Mouse (Mus musculus) forebrain, embryonic 14.5 days (tissue): ENCODE data around the gene Zfp991. TPM values are rescaled to one million over a fixed set of nuclear protein-coding genes. Genes with fewer than 3 reads are reported as not detected.
"Not testable (repeated sequence)": the region's sequence is repeated elsewhere in the genome, so short reads cannot be mapped to it uniquely, and the experiment has no call there.

Experiments used
- ATAC-seq: fragments of 200-750 bp; cut with Nextera tagmentation; 2 replicates; pipeline ENCODE4 v1.8.0; 2017; ENCODE audit warnings: mild to moderate bottlenecking, moderate library complexity
- DNase-seq: peaks from one replicate; pipeline ENCODE4 v3.0.0-alpha.2; 2015; ENCODE audit warnings: low spot score
- H3K27ac ChIP-seq: fragments of 300-500 bp; sonication (generic); 2 replicates; pipeline ENCODE4 v1.5.1; 2014; ENCODE audit warnings: low read depth, mild to moderate bottlenecking, control low read depth, low read length, moderate library complexity
- H3K27me3 ChIP-seq: fragments of 300-500 bp; sonication (generic); replicated peaks from 2 replicates; pipeline ENCODE4 v1.6.1; 2014; ENCODE audit warnings: low read length, control low read depth, mixed read lengths; ENCODE audit not compliant: control insufficient read depth, insufficient read depth
- H3K36me3 ChIP-seq: fragments of 300-500 bp; sonication (generic); 2 replicates; pipeline ENCODE4 v1.6.1; 2014; ENCODE audit warnings: low read length, control low read depth; ENCODE audit not compliant: control insufficient read depth, insufficient read depth
- H3K4me1 ChIP-seq: fragments of 300-500 bp; sonication (generic); 2 replicates; pipeline ENCODE4 v1.6.1; 2014; ENCODE audit warnings: antibody characterized with exemption, low read length, control low read depth; ENCODE audit not compliant: control insufficient read depth, insufficient read depth
- H3K4me2 ChIP-seq: fragments of 300-500 bp; sonication (generic); 2 replicates; pipeline ENCODE4 v1.6.1; 2014; ENCODE audit warnings: mild to moderate bottlenecking, control low read depth, low read length
- H3K4me3 ChIP-seq: fragments of 300-500 bp; sonication (generic); 2 replicates; pipeline ENCODE4 v1.5.1; 2014; ENCODE audit warnings: low read depth, low read length, control low read depth
- H3K9ac ChIP-seq: fragments of 300-500 bp; sonication (generic); 2 replicates; pipeline ENCODE4 v1.6.1; 2014; ENCODE audit warnings: mild to moderate bottlenecking, low read length, control low read depth, moderate library complexity
- H3K9me3 ChIP-seq: fragments of 300-500 bp; sonication (generic); replicated peaks from 2 replicates; pipeline ENCODE4 v1.6.1; 2016; ENCODE audit warnings: low read length, control low read depth, mixed read lengths; ENCODE audit not compliant: control insufficient read depth
- WGBS: fragments of 180-500 bp; shearing (Covaris S2); extraction: QIAGEN DNeasy Blood & Tissue Kit; methylation state at CpG from one replicate; pipeline ENCODE4 v1.1.7; 2014; 5-methylcytosine and 5-hydroxymethylcytosine counted together
- polyA plus RNA-seq: library from polyadenylated mRNA; unstranded; fragments of >200 nt; fragmentation: Nextera tagmentation; extraction: Ambion mirVana; gene quantifications from 2 replicates; pipeline ENCODE4 v1.2.1, GENCODE M21; 2014

Zfp991 gene
- polyA plus RNA-seq, 1 experiment from 2014 or later = 5.0 TPM

- WGBS = 87% methylated on average over 7 of the region's 12 CpGs
- not testable (repeated sequence) for H3K9ac ChIP-seq, H3K4me2 ChIP-seq, H3K9me3 ChIP-seq, ATAC-seq, H3K27me3 ChIP-seq, H3K4me3 ChIP-seq, H3K4me1 ChIP-seq, H3K36me3 ChIP-seq, H3K27ac ChIP-seq, DNase-seq
Measured at GRCm38 (mm10) chr4:147176279-147176880, 44.5 kb downstream of the Zfp991 start.

DNA sequence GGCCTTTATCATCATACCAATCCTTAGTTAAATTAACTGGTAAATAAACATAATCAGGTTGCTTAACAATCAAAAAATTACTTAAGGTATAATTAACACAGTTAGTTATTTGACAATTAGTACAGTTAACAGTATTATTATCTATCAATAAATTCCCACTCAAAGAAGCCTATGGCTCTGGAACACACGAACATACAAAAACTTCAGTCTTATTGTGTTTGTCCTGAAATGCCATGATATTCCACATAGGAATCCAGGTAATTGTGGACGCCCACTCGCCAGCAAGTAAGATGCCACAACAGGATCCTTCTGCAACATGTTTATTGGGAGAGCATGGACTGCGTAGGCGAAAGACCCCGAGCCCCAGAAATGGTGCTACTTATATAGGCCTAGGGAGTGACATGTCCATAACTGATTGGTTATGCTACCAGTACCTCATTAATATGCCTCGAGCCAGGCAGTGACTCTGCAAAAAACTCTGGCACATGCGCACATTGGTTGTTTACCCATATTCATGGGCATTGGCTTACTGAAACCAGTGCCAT is 49.4 kb downstream of the Zfp991 start:
- not testable (repeated sequence) for ATAC-seq, H3K4me2 ChIP-seq, H3K4me3 ChIP-seq, DNase-seq, H3K9me3 ChIP-seq, H3K27me3 ChIP-seq, H3K27ac ChIP-seq, H3K36me3 ChIP-seq, H3K9ac ChIP-seq, H3K4me1 ChIP-seq
- 95% methylated on average over 7 of the region's 8 CpGs for WGBS

DNA sequence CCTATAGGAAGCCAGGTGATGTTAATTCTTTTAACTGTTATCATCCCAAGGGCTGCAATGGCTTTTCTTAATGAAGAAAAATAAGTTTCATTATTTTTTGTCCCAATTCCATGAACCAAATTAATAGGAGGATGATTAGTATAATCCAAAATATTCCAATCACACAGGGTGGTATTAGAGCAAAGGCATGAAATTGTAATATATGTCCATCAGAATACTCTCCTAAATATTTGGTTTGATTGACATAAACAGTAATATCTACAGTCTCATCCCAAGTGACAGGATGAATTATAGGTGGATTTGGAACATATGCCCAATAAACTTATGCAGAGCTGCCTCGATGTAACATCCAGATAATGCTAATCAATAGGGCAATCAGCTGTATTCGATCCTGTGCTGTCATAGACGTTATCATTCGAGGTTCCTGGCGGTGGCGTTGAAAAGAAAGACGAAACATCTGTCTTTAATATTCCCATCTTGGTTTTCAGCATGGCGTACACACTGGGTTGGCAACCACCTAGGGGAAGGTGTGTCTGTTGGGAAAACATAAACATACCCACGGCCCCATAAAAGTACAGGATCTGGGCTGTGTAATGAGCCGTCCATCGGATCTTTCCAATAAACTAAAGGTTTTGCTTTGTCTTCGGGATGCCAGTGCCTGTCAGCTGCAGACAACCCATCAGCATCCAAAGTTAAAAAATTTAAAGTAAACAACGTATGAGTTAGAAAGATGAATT is 50.3 kb downstream of the Zfp991 start:
- WGBS = no CpG with 5 or more reads among the region's 13 CpGs
- H3K4me2 ChIP-seq, H3K27me3 ChIP-seq, H3K4me3 ChIP-seq, H3K4me1 ChIP-seq, H3K9me3 ChIP-seq, H3K27ac ChIP-seq, H3K9ac ChIP-seq, DNase-seq, ATAC-seq, H3K36me3 ChIP-seq: not testable (repeated sequence)

- not testable (repeated sequence) for H3K27ac ChIP-seq, H3K36me3 ChIP-seq, H3K27me3 ChIP-seq, H3K4me3 ChIP-seq, H3K4me2 ChIP-seq, H3K9ac ChIP-seq, H3K4me1 ChIP-seq, H3K9me3 ChIP-seq, DNase-seq
- ATAC-seq = peak; percentile 7; the same call in 1 of the 2 replicates
- WGBS = 87% methylated on average over 1 of the region's 1 CpGs
Measured at GRCm38 (mm10) chr4:147186824-147187223, 55.0 kb downstream of the Zfp991 start.

GRCm38 (mm10) chr4:147187283-147187965 is 55.6 kb downstream of the Zfp991 start:
- not testable (repeated sequence) for H3K4me2 ChIP-seq, H3K4me3 ChIP-seq, H3K9me3 ChIP-seq, H3K9ac ChIP-seq, H3K36me3 ChIP-seq, H3K4me1 ChIP-seq, H3K27me3 ChIP-seq, H3K27ac ChIP-seq, DNase-seq
- peak; percentile 12; the same call in 1 of the 2 replicates for ATAC-seq
- WGBS = 74% methylated on average over 61 of the region's 71 CpGs

DNA sequence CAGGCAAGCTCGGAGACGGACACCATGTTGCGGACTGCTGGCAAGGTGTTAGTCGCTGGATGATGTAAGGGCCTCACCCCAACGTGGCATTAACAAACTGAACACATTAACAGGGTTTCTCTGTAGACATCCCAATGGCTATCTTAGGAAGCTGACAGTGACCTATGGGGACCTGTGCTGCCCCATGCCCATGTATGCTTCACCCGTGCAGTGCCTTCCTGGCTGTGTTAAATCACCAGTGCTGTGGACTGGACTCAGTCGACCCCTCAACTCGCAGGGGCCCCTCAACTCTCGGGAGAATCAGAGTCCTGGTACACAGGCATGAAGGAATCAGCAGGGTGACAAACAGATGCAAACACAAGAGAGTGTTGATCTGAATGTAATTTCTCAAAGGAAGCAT is 63.3 kb downstream of the Zfp991 start:
- whole genome bisulfite sequencing = 94% methylated on average over 3 of the region's 9 CpGs
- not testable (repeated sequence) for DNase-seq, ATAC-seq, H3K4me2 ChIP-seq, H3K4me3 ChIP-seq, H3K4me1 ChIP-seq, H3K9ac ChIP-seq, H3K9me3 ChIP-seq, H3K27ac ChIP-seq, H3K27me3 ChIP-seq, H3K36me3 ChIP-seq

- not testable (repeated sequence) for H3K36me3 ChIP-seq, DNase-seq, H3K4me1 ChIP-seq, H3K27me3 ChIP-seq, H3K27ac ChIP-seq, H3K4me2 ChIP-seq, H3K4me3 ChIP-seq, H3K9me3 ChIP-seq, ATAC-seq, H3K9ac ChIP-seq
- 87% methylated on average over 2 of the region's 2 CpGs for WGBS
Measured at GRCm38 (mm10) chr4:147197210-147197609, 65.4 kb downstream of the Zfp991 start.

- not testable (repeated sequence) for DNase-seq, ATAC-seq, H3K27ac ChIP-seq, H3K36me3 ChIP-seq, H3K27me3 ChIP-seq, H3K9me3 ChIP-seq, H3K9ac ChIP-seq, H3K4me1 ChIP-seq, H3K4me3 ChIP-seq, H3K4me2 ChIP-seq
- WGBS = 75% methylated on average over 6 of the region's 6 CpGs
Measured at GRCm38 (mm10) chr4:147199055-147199750, 67.4 kb downstream of the Zfp991 start.
